Mouse (Mus musculus) Patski (cell line): Measurements from ENCODE around the gene Utrn. TPM values are rescaled to one million over a fixed set of nuclear protein-coding genes. Genes with fewer than 3 reads are reported as not detected.

Source experiments
- ATAC-seq: fragments of 100-300 bp; one replicate; pipeline ENCODE4 v1.8.0; 2021
- CTCF ChIA-PET: fragments of 350-600 bp; sonication (Branson Sonifier 250); formaldehyde crosslinking; loops from one replicate; lab custom pipeline; 2022; ENCODE audit warnings: inconsistent platforms; lab: Charles Lee
- POLR2A ChIA-PET: fragments of 350-600 bp; sonication (Branson Sonifier 250); formaldehyde crosslinking; loops from one replicate; lab custom pipeline; 2022; ENCODE audit warnings: antibody characterized with exemption, inconsistent platforms; lab: Charles Lee
- DNase-seq: peaks from one replicate; pipeline ENCODE4 v3.0.0-alpha.2; 2011; ENCODE audit warnings: low read depth, low spot score
- H3K27me3 ChIP-seq: fragments of 371-371 bp; one replicate; pipeline ENCODE4 v1.5.1; 2021
- CTCF ChIP-seq: fragments of 100-300 bp; IDR thresholded peaks from one replicate; pipeline ENCODE4 v1.5.1; 2021
- in situ Hi-C: fragments of 300-500 bp; cut with MboI; formaldehyde crosslinking; loops from 3 replicates; pipeline ENCODE4 v1.11.1; 2018; ENCODE audit warnings: low pct_unique_long_range_greater_than_20kb, mixed read lengths
- polyA plus RNA-seq: library from polyadenylated mRNA; unstranded; gene quantifications from one replicate; pipeline ENCODE4 v1.2.3, GENCODE M21; 2021

The Utrn gene
- polyA plus RNA-seq, 1 experiment from 2014 or later, result 40.9 TPM

DNA sequence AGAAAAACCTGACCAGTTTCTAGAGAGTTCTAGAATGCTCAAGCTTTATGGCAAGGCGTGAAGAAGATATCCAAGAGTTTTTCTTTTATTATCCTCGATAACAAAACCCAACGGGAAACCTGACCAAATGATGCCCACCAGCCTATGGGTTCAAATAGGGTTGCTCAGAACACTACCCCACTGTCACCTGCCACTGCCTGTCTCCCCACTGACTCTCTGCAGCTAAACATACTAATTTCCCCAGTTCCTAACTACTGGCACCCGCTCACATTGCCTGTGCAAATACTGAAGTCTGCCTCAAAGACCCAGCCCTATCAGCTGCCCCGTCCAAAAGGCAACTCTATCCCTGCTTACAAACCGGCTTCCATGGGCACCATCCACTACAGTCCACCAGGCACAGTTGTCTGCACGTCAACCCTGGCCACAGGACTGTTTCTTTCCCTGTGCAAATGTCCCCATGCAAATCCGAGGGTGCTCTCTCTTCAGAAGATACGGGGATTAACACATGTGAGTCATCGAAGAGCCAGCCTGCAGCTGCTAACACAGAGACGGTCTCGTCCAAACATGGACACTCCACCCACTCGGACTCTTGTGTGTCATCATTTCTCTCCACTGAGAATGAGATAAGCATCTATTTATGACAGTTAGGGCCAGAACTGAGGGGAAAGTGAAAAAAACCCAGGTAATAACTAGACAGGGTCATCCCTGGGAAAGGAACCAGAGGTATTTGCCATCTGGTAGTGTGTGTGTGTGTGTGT is 48.0 kb downstream of the Utrn start:
- no peak for TF ChIP-seq CTCF
- ATAC-seq (peak; percentile 96), DNase-seq (peak; percentile 88)
- in situ Hi-C loops, result loop anchor here (5.0 kb wide), 1 partner anchor 41 kb away; no protein-coding TSS in a partner anchor
- H3K27me3 ChIP-seq, result no peaks in the 10 kb centered on the region
- CTCF ChIA-PET, result interaction anchor here (1.6 kb wide), 1 partner anchor 28 kb away, joined by 4 read pairs; no protein-coding TSS in a partner anchor
- POLR2A ChIA-PET, result interaction anchor here (0.6 kb wide), 1 partner anchor 20 kb away, joined by 4 read pairs; no protein-coding TSS in a partner anchor

DNA sequence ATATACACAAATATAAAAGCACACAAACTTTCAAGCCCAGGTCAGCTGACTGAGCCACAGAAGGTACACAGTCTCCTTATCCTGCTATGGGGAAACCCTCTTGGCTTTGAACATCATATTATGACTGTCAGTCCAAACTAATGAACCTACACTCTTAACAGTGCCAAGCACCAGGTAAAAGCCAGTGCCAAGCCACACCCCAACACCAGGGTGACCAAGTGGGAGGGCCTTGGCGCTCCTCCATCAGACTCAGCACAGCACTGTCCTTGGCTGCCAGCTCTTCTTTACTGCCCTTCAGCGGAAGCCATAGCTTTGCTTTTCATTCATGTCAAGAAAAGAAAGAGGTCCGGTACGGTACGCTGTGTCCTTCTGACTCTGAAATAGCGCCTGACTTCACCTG is 51.8 kb downstream of the Utrn start:
- in situ Hi-C loops, result no loop called here
- ChIA-PET POLR2A (no interaction called here), CTCF (no interaction called here)
- DNase-seq, result no peak
- TF ChIP-seq CTCF, result no peak
- no peaks in the 10 kb centered on the region for H3K27me3 ChIP-seq
- no peak for ATAC-seq

DNA sequence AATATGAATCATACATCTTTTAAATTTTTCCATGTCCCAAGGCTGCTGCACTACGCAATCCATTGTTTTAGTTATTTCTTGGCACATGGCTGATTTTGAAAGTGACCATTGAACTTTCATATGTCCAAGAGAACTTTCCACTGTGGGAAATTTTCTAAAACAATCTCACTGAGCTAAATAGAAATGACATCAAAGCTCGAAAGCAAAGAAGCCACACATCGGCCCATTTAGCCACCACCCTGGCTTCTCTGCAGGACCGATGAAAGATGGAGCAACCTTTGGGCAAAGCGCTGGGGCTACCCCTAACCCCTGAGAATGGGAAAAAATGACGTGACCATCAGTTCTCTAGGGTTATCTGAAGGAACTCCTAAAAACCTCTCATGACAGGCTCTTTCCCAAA is 52.6 kb downstream of the Utrn start:
- ATAC-seq (no peak), DNase-seq (no peak)
- in situ Hi-C loops, result no loop called here
- CTCF ChIA-PET, result no interaction called here
- no peaks in the 10 kb centered on the region for H3K27me3 ChIP-seq
- TF ChIP-seq CTCF, result no peak
- POLR2A ChIA-PET, result no interaction called here

DNA sequence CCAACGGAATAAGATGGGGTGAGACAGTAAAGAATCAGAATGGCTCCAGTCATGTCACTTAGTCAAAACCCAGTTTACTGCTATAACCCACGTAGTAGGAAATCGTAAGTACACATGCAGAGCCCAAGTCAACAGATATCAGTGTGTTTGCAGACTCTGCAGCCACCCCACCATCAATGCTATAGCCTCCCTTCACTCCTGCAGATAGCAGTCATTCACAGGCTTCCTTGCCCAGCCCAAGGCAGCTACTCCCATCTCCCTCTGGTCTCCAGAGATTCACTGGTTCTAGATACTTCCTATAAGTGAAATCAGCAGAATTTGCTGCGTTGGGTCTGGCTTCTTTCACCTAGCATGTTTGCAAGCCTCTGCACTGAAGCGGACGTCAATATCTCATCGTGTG is 54.8 kb downstream of the Utrn start:
- no peak for ATAC-seq
- TF ChIP-seq CTCF, result no peak
- no peak for DNase-seq
- in situ Hi-C loops, result no loop called here
- no peaks in the 10 kb centered on the region for H3K27me3 ChIP-seq
- ChIA-PET CTCF (no interaction called here), POLR2A (no interaction called here)

DNA sequence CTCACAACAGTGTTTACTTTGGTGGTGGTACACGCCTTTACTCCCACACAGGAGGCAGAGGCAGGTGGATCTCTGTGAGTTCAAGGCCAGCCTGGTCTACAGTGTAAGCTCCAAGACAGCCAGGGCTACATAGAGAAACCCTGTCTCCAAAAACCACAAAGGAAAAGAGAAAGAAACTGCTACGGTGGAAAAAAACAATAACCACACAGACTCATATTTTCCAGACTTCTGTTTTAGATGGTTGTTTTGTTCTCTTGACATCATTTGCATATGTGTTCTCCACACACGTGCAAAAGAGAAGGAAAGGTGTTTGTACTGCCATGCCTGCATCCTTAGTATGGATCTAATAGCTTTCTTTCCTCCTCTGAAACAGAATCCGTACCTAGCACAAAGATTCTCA is 55.3 kb downstream of the Utrn start:
- ChIA-PET CTCF (no interaction called here), POLR2A (no interaction called here)
- DNase-seq (no peak), ATAC-seq (no peak)
- in situ Hi-C loops, result no loop called here
- TF ChIP-seq CTCF, result no peak
- no peaks in the 10 kb centered on the region for H3K27me3 ChIP-seq

DNA sequence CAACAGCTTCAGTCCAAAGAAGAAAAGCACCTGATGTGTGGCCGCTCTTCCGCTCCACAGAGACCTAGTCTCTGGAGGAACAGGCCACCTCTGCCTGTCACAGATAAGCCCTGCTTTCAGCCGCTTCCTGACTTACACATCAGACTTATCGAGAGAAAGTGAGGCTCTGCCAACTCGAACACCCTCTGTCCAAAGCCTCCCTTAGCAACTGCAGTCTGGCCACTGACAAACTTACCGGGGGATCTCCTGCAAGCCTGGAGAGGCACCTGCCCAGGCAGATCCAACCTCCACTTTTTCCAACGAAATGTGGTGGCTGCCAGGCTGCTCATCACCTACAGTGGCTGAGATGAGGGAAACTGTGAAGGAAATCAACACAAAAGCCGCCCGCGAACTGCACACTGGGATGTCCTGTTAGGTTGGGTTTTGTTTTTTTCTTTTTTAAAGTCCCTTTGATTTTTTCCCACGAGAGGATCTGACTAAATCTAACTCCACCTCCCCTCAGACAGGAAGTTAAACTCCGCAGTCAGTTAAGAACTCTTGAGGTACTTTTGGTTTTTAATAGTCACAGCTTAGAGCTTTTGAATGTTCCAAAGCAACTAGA is 55.9 kb downstream of the Utrn start:
- no peak for ATAC-seq

DNA sequence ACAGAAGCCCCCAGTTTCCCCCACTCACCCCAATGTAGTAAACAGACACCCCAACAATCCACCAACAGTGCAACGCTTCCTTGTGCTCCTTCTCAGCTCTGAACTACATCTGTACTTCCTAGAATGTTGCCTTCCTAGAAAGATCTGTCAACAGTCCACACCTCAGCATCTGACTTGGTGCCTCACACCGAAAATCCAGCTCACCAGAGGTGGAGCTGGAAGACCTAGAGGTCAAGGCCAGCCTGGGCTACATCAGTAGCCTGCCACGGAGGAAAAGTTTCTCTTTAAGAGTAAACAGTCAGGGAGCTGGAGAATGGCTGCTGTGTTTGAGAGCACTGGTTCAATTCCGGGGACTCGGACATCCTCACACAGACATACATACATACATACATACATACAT is 56.5 kb downstream of the Utrn start:
- CTCF ChIA-PET, result no interaction called here
- in situ Hi-C loops, result no loop called here
- POLR2A ChIA-PET, result no interaction called here
- DNase-seq, result no peak
- no peak for TF ChIP-seq CTCF
- no peaks in the 10 kb centered on the region for H3K27me3 ChIP-seq
- no peak for ATAC-seq

More for the DNA sequence above, 55.9 kb downstream of the Utrn start:
- ChIA-PET CTCF (no interaction called here), POLR2A (no interaction called here)
- H3K27me3 ChIP-seq, result no peaks in the 10 kb centered on the region
- no peak for DNase-seq
- TF ChIP-seq CTCF, result no peak
- in situ Hi-C loops, result no loop called here

DNA sequence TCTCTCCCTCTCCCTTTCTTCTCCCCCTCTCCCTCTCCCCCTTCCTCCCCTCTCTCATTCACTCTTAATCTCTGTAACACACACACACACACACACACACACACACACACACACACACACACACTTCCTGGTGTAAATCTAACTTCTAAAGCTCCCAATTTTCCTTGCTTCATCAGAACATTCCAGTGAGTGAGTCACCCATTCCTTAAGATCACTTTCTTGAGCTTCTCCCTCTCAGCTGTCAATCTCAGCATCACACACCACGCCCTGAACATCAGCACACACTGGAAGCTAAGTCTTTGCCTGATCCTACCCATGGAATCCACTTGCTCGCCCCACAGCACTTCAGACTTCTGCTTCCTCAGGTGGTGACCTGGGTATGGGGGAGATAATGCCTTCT is 58.3 kb downstream of the Utrn start:
- H3K27me3 ChIP-seq, result no peaks in the 10 kb centered on the region
- ChIA-PET CTCF (interaction anchor here (1.1 to 1.4 kb wide), 3 partner anchors 14 to 121 kb away, joined by 3 to 4 read pairs (median 3); no protein-coding TSS in a partner anchor), POLR2A (interaction anchor here (0.6 kb wide), 1 partner anchor 29 kb away, joined by 3 read pairs; no protein-coding TSS in a partner anchor)
- peak; percentile 26 for ATAC-seq
- DNase-seq, result no peak
- TF ChIP-seq CTCF, result no peak
- in situ Hi-C loops, result no loop called here

DNA sequence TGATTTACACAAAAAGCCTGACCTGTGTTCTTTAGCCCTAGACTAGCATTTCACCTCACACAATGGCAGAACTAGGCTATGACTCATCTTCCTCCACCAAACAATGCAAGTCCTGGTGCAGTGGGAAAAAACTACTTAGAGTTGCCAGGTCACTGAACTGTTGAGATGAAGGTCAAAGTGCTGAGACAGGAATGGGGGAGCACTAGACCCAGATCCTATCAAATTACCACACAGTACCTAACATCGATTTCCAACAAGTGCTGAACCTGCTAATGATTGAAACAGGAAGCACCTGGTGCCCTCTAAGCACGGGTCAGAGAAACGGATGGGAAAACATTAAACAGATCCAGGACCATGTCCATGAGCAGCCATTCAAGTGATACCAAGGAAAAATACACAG is 59.5 kb downstream of the Utrn start:
- ATAC-seq (peak; percentile 71), DNase-seq (peak; percentile 38)
- TF ChIP-seq CTCF, result no peak
- CTCF ChIA-PET, result interaction anchor here (1.4 kb wide), 1 partner anchor 120 kb away, joined by 4 read pairs; no protein-coding TSS in a partner anchor
- POLR2A ChIA-PET, result no interaction called here
- no peaks in the 10 kb centered on the region for H3K27me3 ChIP-seq
- in situ Hi-C loops, result no loop called here

DNA sequence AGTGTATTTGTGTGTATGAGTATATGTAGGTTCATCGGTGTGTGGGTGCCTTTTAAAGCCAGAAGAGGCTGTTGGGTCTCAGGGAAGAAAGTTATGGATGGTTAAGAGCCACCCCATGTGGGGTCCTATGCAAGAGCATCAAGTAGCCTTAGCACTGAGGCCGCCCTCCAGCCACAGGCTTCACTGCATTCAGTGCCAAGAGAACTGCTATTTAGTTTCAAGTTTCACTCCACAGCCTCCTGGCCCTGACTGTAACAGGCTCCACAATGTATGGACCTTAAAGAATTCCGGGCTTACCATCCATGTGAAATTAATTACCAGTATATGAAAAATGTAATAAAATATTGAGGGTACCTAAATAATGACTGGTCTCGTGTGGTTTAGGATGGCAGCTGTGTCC is 60.7 kb downstream of the Utrn start:
- in situ Hi-C loops, result no loop called here
- ChIA-PET CTCF (no interaction called here), POLR2A (no interaction called here)
- TF ChIP-seq CTCF, result no peak
- DNase-seq (no peak), ATAC-seq (no peak)
- no peaks in the 10 kb centered on the region for H3K27me3 ChIP-seq

DNA sequence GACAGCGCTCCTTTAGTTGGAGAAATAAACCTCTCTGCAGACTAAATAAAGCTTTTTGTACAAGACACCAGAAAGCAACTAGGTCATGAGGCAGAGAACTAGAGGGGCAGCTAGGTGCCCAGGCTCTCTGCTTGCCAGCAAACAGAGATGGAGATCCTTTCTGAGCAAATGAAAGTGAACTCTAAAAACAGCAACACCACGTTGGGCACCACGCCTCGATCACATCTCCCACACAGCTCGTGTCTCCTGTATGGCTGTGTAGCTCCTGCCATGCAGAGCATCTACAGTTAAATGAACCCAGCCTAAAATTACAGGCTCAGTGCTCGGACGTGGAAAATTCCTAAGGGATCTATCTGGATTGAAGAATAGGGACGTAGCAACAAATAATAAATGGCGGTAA is 61.5 kb downstream of the Utrn start:
- CTCF ChIA-PET, result interaction anchor here (0.8 kb wide), 1 partner anchor 51 kb away, joined by 3 read pairs; no protein-coding TSS in a partner anchor

More for the DNA sequence above, 61.5 kb downstream of the Utrn start:
- POLR2A ChIA-PET, result interaction anchor here (0.6 kb wide), 1 partner anchor 1526 kb away, joined by 4 read pairs; no protein-coding TSS in a partner anchor
- in situ Hi-C loops, result no loop called here
- H3K27me3 ChIP-seq, result no peaks in the 10 kb centered on the region
- no peak for TF ChIP-seq CTCF
- ATAC-seq (no peak), DNase-seq (no peak)
